Mouse (Mus musculus) cortical plate, adult 2 months (tissue): ENCODE data around the gene Olfr1395.

ENCODE experiments used
- CTCF ChIP-seq: fragments of 200-500 bp; IDR thresholded peaks from 2 replicates; pipeline ENCODE4 v1.5.1; 2011; ENCODE audit warnings: mild to moderate bottlenecking, control low read depth, low read length; ENCODE audit not compliant: insufficient read depth; ENCODE audit errors: extremely low read depth
- POLR2A ChIP-seq: fragments of 200-500 bp; IDR thresholded peaks from 2 replicates; pipeline ENCODE4 v1.6.1; 2011; ENCODE audit warnings: mild to moderate bottlenecking, low read length, control low read depth; ENCODE audit not compliant: insufficient read depth; ENCODE audit errors: extremely low read depth

DNA sequence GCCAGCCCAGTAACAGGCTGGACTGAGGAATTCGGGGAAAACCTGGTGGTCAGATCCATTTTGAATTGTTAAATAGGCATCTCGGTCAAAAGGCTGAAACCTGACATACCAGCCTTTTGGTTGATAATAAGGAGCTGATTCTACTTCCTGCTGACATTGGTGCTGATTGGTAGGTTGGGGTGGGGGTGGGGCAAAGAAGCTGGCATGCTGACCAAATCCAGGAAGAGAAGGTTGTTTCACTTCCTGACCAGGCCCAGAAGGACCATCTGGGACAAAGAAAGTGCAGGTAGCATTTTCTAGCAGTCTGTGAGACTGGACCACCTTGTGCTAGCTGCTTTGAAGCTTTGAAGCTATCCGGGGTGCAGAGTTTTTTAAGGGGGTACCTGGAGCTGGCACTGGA is 41.7 kb upstream of the Olfr1395 start:
- no peak for TF ChIP-seq CTCF
- TF ChIP-seq POLR2A = no peak
